Mouse (Mus musculus) E14TG2a.4 (cell line): ENCODE data around the gene Iapp.

ENCODE experiments used
- CTCF ChIP-seq: conservative IDR thresholded peaks from 2 replicates; pipeline ENCODE4 v1.5.1; 2014; ENCODE audit warnings: low read length
- NANOG ChIP-seq: IDR thresholded peaks from 2 replicates; pipeline ENCODE4 v1.6.1; 2014; ENCODE audit warnings: borderline replicate concordance, low read length, mixed read lengths
- POU5F1 ChIP-seq: IDR thresholded peaks from 2 replicates; pipeline ENCODE4 v1.6.1; 2014; ENCODE audit warnings: low read length, borderline replicate concordance

DNA sequence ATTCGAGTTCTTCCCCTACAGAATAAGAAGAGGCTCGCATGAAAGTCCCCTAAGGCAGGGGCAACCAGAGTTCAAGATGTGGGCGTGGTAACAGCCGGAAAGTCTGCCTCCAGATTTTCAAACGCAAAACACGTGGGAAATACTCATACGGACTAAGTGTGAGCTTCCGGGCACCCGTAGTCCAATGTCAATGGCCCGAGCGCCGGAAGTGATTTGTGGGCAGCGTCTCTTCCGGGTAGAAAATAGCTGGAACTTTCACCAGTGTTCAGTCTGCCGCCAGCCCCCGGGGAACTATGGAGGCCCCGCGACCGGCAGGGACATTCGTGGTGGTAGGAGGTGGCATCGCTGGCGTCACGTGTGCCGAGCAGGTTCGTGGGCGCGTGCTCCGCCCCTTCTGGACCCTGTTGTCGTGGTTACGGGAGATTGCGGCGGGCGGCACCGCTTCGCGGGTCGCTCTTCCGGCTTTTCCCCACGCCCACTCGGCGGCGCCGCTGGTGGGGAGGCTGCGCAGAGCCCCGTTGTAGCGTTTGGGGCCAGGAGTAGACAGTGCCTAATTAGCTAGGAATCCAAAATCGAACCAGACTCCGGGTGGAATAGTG lies 47.3 kb downstream of the Iapp start, which contains the start of gene Pyroxd1:
- TF ChIP-seq CTCF = no peak
- no peak for TF ChIP-seq NANOG
- no peak for TF ChIP-seq POU5F1
